Mouse (Mus musculus): ENCODE data around the gene 1700003E16Rik. TPM values are rescaled to one million over a fixed set of nuclear protein-coding genes. Genes with fewer than 3 reads are reported as not detected.

Gene 1700003E16Rik
- polyA plus RNA-seq, 1 experiment: not detected

- peak; percentile 50 for TF ChIP-seq CTCF (IDR thresholded peaks at IDR 0.05; ENCODE audit: low read depth, low read length)
- TF ChIP-seq POLR2A (IDR thresholded peaks at IDR 0.05; ENCODE audit: insufficient read depth, low read length): no peak
- Histone ChIP-seq H3K9ac (ENCODE audit: low read depth, poor library complexity, severe bottlenecking) (no peak overlapping the region), H3K27me3 (ENCODE audit: control insufficient read depth, insufficient read depth, low read length, poor library complexity, severe bottlenecking) (no peaks in the 10 kb centered on the region), H3K36me3 (ENCODE audit: control insufficient read depth, insufficient read depth, low read length, poor library complexity, severe bottlenecking) (peaks cover 2% of the 10 kb centered on the region; the same call in 1 of the 2 replicates), H3K9me3 (replicated peaks; ENCODE audit: control insufficient read depth, insufficient read depth, low read length, poor library complexity, severe bottlenecking) (no peaks in the 10 kb centered on the region), H3K27ac (ENCODE audit: insufficient read depth, low read length) (no peak overlapping the region), H3K4me1 (ENCODE audit: control insufficient read depth, insufficient read depth, low read length) (no peaks in the 10 kb centered on the region), H3K4me3 (ENCODE audit: low read depth, low read length) (no peak overlapping the region)
Measured at GRCm38 (mm10) chr6:83197345-83198004, 41.3 kb downstream of the 1700003E16Rik start.

GRCm38 (mm10) chr6:83203320-83203719 is 47.1 kb downstream of the 1700003E16Rik start:
- no peak overlapping the region for H3K27ac ChIP-seq (ENCODE audit: insufficient read depth, low read length)
- H3K4me3 ChIP-seq (ENCODE audit: low read depth, low read length): no peak overlapping the region
- H3K4me1 ChIP-seq (ENCODE audit: control insufficient read depth, insufficient read depth, low read length): no peaks in the 10 kb centered on the region
- H3K9me3 ChIP-seq (replicated peaks; ENCODE audit: control insufficient read depth, insufficient read depth, low read length, poor library complexity, severe bottlenecking): no peaks in the 10 kb centered on the region
- TF ChIP-seq POLR2A (IDR thresholded peaks at IDR 0.05; ENCODE audit: insufficient read depth, low read length) (no peak), CTCF (IDR thresholded peaks at IDR 0.05; ENCODE audit: low read depth, low read length) (no peak), EP300 (IDR thresholded peaks at IDR 0.05; ENCODE audit: insufficient read depth, low read depth, low read length) (no peak)
- H3K9ac ChIP-seq (ENCODE audit: low read depth, poor library complexity, severe bottlenecking): no peak overlapping the region
- no peaks in the 10 kb centered on the region for H3K36me3 ChIP-seq (ENCODE audit: control insufficient read depth, insufficient read depth, low read length, poor library complexity, severe bottlenecking)
- H3K27me3 ChIP-seq (ENCODE audit: control insufficient read depth, insufficient read depth, low read length, poor library complexity, severe bottlenecking): no peaks in the 10 kb centered on the region

GRCm38 (mm10) chr6:83205851-83206250 is 49.6 kb downstream of the 1700003E16Rik start:
- no peak for TF ChIP-seq EP300 (IDR thresholded peaks at IDR 0.05; ENCODE audit: insufficient read depth, low read depth, low read length)
- TF ChIP-seq POLR2A (IDR thresholded peaks at IDR 0.05; ENCODE audit: insufficient read depth, low read length): no peak
- TF ChIP-seq CTCF (IDR thresholded peaks at IDR 0.05; ENCODE audit: low read depth, low read length): no peak
- Histone ChIP-seq H3K27ac (ENCODE audit: insufficient read depth, low read length) (no peak overlapping the region), H3K4me3 (ENCODE audit: low read depth, low read length) (no peak overlapping the region), H3K4me1 (ENCODE audit: control insufficient read depth, insufficient read depth, low read length) (no peaks in the 10 kb centered on the region), H3K27me3 (ENCODE audit: control insufficient read depth, insufficient read depth, low read length, poor library complexity, severe bottlenecking) (no peaks in the 10 kb centered on the region), H3K9ac (ENCODE audit: low read depth, poor library complexity, severe bottlenecking) (no peak overlapping the region), H3K36me3 (ENCODE audit: control insufficient read depth, insufficient read depth, low read length, poor library complexity, severe bottlenecking) (no peaks in the 10 kb centered on the region), H3K9me3 (replicated peaks; ENCODE audit: control insufficient read depth, insufficient read depth, low read length, poor library complexity, severe bottlenecking) (no peaks in the 10 kb centered on the region)

GRCm38 (mm10) chr6:83206321-83206720 is 50.1 kb downstream of the 1700003E16Rik start:
- no peak overlapping the region for H3K27ac ChIP-seq (ENCODE audit: insufficient read depth, low read length)
- no peaks in the 10 kb centered on the region for H3K36me3 ChIP-seq (ENCODE audit: control insufficient read depth, insufficient read depth, low read length, poor library complexity, severe bottlenecking)
- H3K4me1 ChIP-seq (ENCODE audit: control insufficient read depth, insufficient read depth, low read length): no peaks in the 10 kb centered on the region
- no peak for TF ChIP-seq POLR2A (IDR thresholded peaks at IDR 0.05; ENCODE audit: insufficient read depth, low read length)
- no peak for TF ChIP-seq CTCF (IDR thresholded peaks at IDR 0.05; ENCODE audit: low read depth, low read length)
- no peak for TF ChIP-seq EP300 (IDR thresholded peaks at IDR 0.05; ENCODE audit: insufficient read depth, low read depth, low read length)
- H3K9ac ChIP-seq (ENCODE audit: low read depth, poor library complexity, severe bottlenecking): no peak overlapping the region
- no peaks in the 10 kb centered on the region for H3K9me3 ChIP-seq (replicated peaks; ENCODE audit: control insufficient read depth, insufficient read depth, low read length, poor library complexity, severe bottlenecking)
- no peaks in the 10 kb centered on the region for H3K27me3 ChIP-seq (ENCODE audit: control insufficient read depth, insufficient read depth, low read length, poor library complexity, severe bottlenecking)
- no peak overlapping the region for H3K4me3 ChIP-seq (ENCODE audit: low read depth, low read length)

GRCm38 (mm10) chr6:83207361-83208049 is 51.3 kb downstream of the 1700003E16Rik start:
- no peak overlapping the region for H3K27ac ChIP-seq (ENCODE audit: insufficient read depth, low read length)
- H3K4me3 ChIP-seq (ENCODE audit: low read depth, low read length): no peak overlapping the region
- no peaks in the 10 kb centered on the region for H3K27me3 ChIP-seq (ENCODE audit: control insufficient read depth, insufficient read depth, low read length, poor library complexity, severe bottlenecking)
- no peaks in the 10 kb centered on the region for H3K9me3 ChIP-seq (replicated peaks; ENCODE audit: control insufficient read depth, insufficient read depth, low read length, poor library complexity, severe bottlenecking)
- no peaks in the 10 kb centered on the region for H3K4me1 ChIP-seq (ENCODE audit: control insufficient read depth, insufficient read depth, low read length)
- H3K36me3 ChIP-seq (ENCODE audit: control insufficient read depth, insufficient read depth, low read length, poor library complexity, severe bottlenecking): no peaks in the 10 kb centered on the region
- TF ChIP-seq EP300 (IDR thresholded peaks at IDR 0.05; ENCODE audit: insufficient read depth, low read depth, low read length) (no peak), CTCF (IDR thresholded peaks at IDR 0.05; ENCODE audit: low read depth, low read length) (no peak), POLR2A (IDR thresholded peaks at IDR 0.05; ENCODE audit: insufficient read depth, low read length) (no peak)
- no peak overlapping the region for H3K9ac ChIP-seq (ENCODE audit: low read depth, poor library complexity, severe bottlenecking)

GRCm38 (mm10) chr6:83208050-83208400 is 51.8 kb downstream of the 1700003E16Rik start:
- Histone ChIP-seq H3K36me3 (ENCODE audit: control insufficient read depth, insufficient read depth, low read length, poor library complexity, severe bottlenecking) (no peaks in the 10 kb centered on the region), H3K27me3 (ENCODE audit: control insufficient read depth, insufficient read depth, low read length, poor library complexity, severe bottlenecking) (no peaks in the 10 kb centered on the region), H3K27ac (ENCODE audit: insufficient read depth, low read length) (no peak overlapping the region), H3K9ac (ENCODE audit: low read depth, poor library complexity, severe bottlenecking) (no peak overlapping the region), H3K4me3 (ENCODE audit: low read depth, low read length) (no peak overlapping the region), H3K9me3 (replicated peaks; ENCODE audit: control insufficient read depth, insufficient read depth, low read length, poor library complexity, severe bottlenecking) (no peaks in the 10 kb centered on the region), H3K4me1 (ENCODE audit: control insufficient read depth, insufficient read depth, low read length) (no peaks in the 10 kb centered on the region)
- TF ChIP-seq POLR2A (IDR thresholded peaks at IDR 0.05; ENCODE audit: insufficient read depth, low read length) (no peak), CTCF (IDR thresholded peaks at IDR 0.05; ENCODE audit: low read depth, low read length) (no peak)

Data from ES-Bruce4 (cell line).